Mouse (Mus musculus) monocyte, adult 5-6 weeks (primary cell): ENCODE results near the gene Klhl2. TPM values are rescaled to one million over a fixed set of nuclear protein-coding genes. Genes with fewer than 3 reads are reported as not detected.

Source experiments
- ATAC-seq: fragments of 153-309, 156-312 bp; replicated peaks from 2 replicates; pipeline ENCODE4 v1.8.0; 2017; ENCODE audit warnings: mild to moderate bottlenecking; ENCODE audit not compliant: low TSS enrichment, insufficient number of reproducible peaks, severe bottlenecking, poor library complexity, low FRiP score
- total RNA-seq: library from RNA; stranded (forward); fragments of 200-1000, 200-491, 200-594 nt; gene quantifications from 3 replicates; pipeline ENCODE4 v1.2.3, GENCODE M21; 2017

Klhl2 gene
- total RNA-seq, 1 experiment from 2014 or later: 43.6 TPM

GRCm38 (mm10) chr8:64786801-64787200 lies 63.0 kb downstream of the Klhl2 start:
- ATAC-seq: no peak

- no peak for ATAC-seq
Measured at GRCm38 (mm10) chr8:64784235-64784634, 65.6 kb downstream of the Klhl2 start.

GRCm38 (mm10) chr8:64781947-64782346 lies 67.9 kb downstream of the Klhl2 start:
- ATAC-seq: no peak

GRCm38 (mm10) chr8:64777925-64778324 lies 71.9 kb downstream of the Klhl2 start:
- ATAC-seq: no peak

GRCm38 (mm10) chr8:64774136-64774535 lies 75.7 kb downstream of the Klhl2 start:
- ATAC-seq: no peak

GRCm38 (mm10) chr8:64770814-64771213 lies 79.0 kb downstream of the Klhl2 start:
- no peak for ATAC-seq

- ATAC-seq: no peak
Measured at GRCm38 (mm10) chr8:64769586-64769985, 80.2 kb downstream of the Klhl2 start.

- no peak for ATAC-seq
Measured at GRCm38 (mm10) chr8:64768645-64769044, 81.2 kb downstream of the Klhl2 start.

GRCm38 (mm10) chr8:64767047-64767446 lies 82.8 kb downstream of the Klhl2 start:
- ATAC-seq: no peak

- ATAC-seq: no peak
Measured at GRCm38 (mm10) chr8:64764075-64764474, 85.7 kb downstream of the Klhl2 start.

GRCm38 (mm10) chr8:64762751-64763150 lies 87.1 kb downstream of the Klhl2 start:
- ATAC-seq: no peak

GRCm38 (mm10) chr8:64761430-64761829 lies 88.4 kb downstream of the Klhl2 start:
- ATAC-seq: no peak

- ATAC-seq: no peak
Measured at GRCm38 (mm10) chr8:64757956-64758355, 91.9 kb downstream of the Klhl2 start.

- no peak for ATAC-seq
Measured at GRCm38 (mm10) chr8:64746215-64747058, 103.4 kb downstream of the Klhl2 start.

GRCm38 (mm10) chr8:64740547-64741211 lies 109.1 kb downstream of the Klhl2 start:
- no peak for ATAC-seq

- no peak for ATAC-seq
Measured at GRCm38 (mm10) chr8:64738916-64739315, 110.9 kb downstream of the Klhl2 start.

- ATAC-seq: no peak
Measured at GRCm38 (mm10) chr8:64736767-64737323, 113.0 kb downstream of the Klhl2 start.

GRCm38 (mm10) chr8:64735161-64735560 lies 114.7 kb downstream of the Klhl2 start:
- no peak for ATAC-seq

- ATAC-seq: peak; percentile 98
Measured at GRCm38 (mm10) chr8:64733271-64733943, 116.4 kb downstream of the Klhl2 start, which contains the start of gene Msmo1. Gene Msmo1, minus strand, starts transcription at chr8:64733792.
